8 mouse cellular contexts compared by ENCODE assay signal in genomic region chrX:53058459-53059280, GRCm38 (mm10).
A peak's percentile ranks its signal among the peaks of the same experiment; 100 is the strongest.
DNase-seq lines count a peak whose midpoint lies in the region; ATAC-seq and TF ChIP-seq lines count a peak whose summit lies in the region.

No protein-coding gene starts in this region.

- H3K4me1 ChIP-seq in hindbrain, embryonic 11.5 days (replicated peaks; ENCODE audit: control insufficient read depth, insufficient read depth, low read length), result no peaks in the 10 kb centered on the region
- peaks cover 3% of the 10 kb centered on the region; the same call in 1 of the 2 replicates for H3K4me1 ChIP-seq in liver, postnatal 0 days (ENCODE audit: insufficient read depth)
- 0 out of 2 replicates have a peak, but pooled peaks cover 4% of the 10 kb centered on the region for H3K4me1 ChIP-seq in stomach, embryonic 14.5 days (ENCODE audit: control insufficient read depth, insufficient read depth, low read length)

- no peak overlapping the region for H3K27ac ChIP-seq in hindbrain, embryonic 11.5 days (ENCODE audit: low read depth, low read length)
- no peak overlapping the region for H3K27ac ChIP-seq in liver, postnatal 0 days (ENCODE audit: low read depth)
- H3K27ac ChIP-seq in stomach, embryonic 14.5 days (ENCODE audit: low read length), result peak overlapping the region; percentile 39; the same call in 1 of the 2 replicates

- ATAC-seq in CD4-positive, CD25-positive, alpha-beta regulatory T cell, adult 4 months, result no peak
- ATAC-seq in hindbrain, embryonic 11.5 days (ENCODE audit: low FRiP score), result no peak
- no peak for ATAC-seq in liver, postnatal 0 days
- ATAC-seq in stomach, embryonic 14.5 days (ENCODE audit: insufficient number of reproducible peaks, insufficient read depth, low FRiP score, low read depth), result no peak
- ATAC-seq in erythroid progenitor cell, adult 5-6 weeks (replicated peaks; ENCODE audit: low FRiP score, poor library complexity, severe bottlenecking), result no peak

- 16% methylated on average over 33 of the region's 33 CpGs for WGBS in hindbrain, embryonic 11.5 days
- 10% methylated on average over 33 of the region's 33 CpGs for WGBS in liver, postnatal 0 days (ENCODE audit: insufficient replicate concordance)
- 16% methylated on average over 33 of the region's 33 CpGs for WGBS in stomach, embryonic 14.5 days

- TF ChIP-seq CTCF in liver, postnatal 0 days (IDR thresholded peaks at IDR 0.05; ENCODE audit: low read depth), result no peak

- H3K9ac ChIP-seq in hindbrain, embryonic 11.5 days (ENCODE audit: low read depth, low read length), result no peak overlapping the region
- H3K9ac ChIP-seq in liver, postnatal 0 days (replicated peaks), result no peak overlapping the region; the same call in 1 of the 2 replicates
- H3K9ac ChIP-seq in stomach, embryonic 14.5 days (replicated peaks; ENCODE audit: low read depth, low read length), result no peak overlapping the region; the same call in 1 of the 2 replicates

- H3K4me3 ChIP-seq in hindbrain, embryonic 11.5 days (ENCODE audit: low read depth, low read length), result peak overlapping the region; percentile 14
- peak overlapping the region; percentile 68 for H3K4me3 ChIP-seq in liver, postnatal 0 days (ENCODE audit: low read depth, low read length)
- H3K4me3 ChIP-seq in stomach, embryonic 14.5 days (ENCODE audit: low read depth, low read length), result peak overlapping the region; percentile 29

- no peaks in the 10 kb centered on the region for H3K9me3 ChIP-seq in hindbrain, embryonic 11.5 days (ENCODE audit: control insufficient read depth, low read length)
- H3K9me3 ChIP-seq in liver, postnatal 0 days (ENCODE audit: low read length), result no peaks in the 10 kb centered on the region
- H3K9me3 ChIP-seq in stomach, embryonic 14.5 days (ENCODE audit: control insufficient read depth, low read depth, low read length), result no peaks in the 10 kb centered on the region

- H3K4me2 ChIP-seq in hindbrain, embryonic 11.5 days (replicated peaks; ENCODE audit: low read depth, low read length), result peak overlapping the region; percentile 39
- peak overlapping the region; percentile 78 for H3K4me2 ChIP-seq in liver, postnatal 0 days (ENCODE audit: low read depth, low read length)
- peak overlapping the region; percentile 52 for H3K4me2 ChIP-seq in stomach, embryonic 14.5 days (replicated peaks; ENCODE audit: low read depth, low read length)

- no peaks in the 10 kb centered on the region for H3K36me3 ChIP-seq in hindbrain, embryonic 11.5 days (ENCODE audit: control insufficient read depth, insufficient read depth, low read length)
- H3K36me3 ChIP-seq in liver, postnatal 0 days (replicated peaks; ENCODE audit: insufficient read depth, low read length), result no peaks in the 10 kb centered on the region
- no peaks in the 10 kb centered on the region; the same call in 1 of the 2 replicates for H3K36me3 ChIP-seq in stomach, embryonic 14.5 days (ENCODE audit: control insufficient read depth, insufficient read depth, low read length)

- H3K27me3 ChIP-seq in hindbrain, embryonic 11.5 days (ENCODE audit: control insufficient read depth, insufficient read depth, low read length), result peaks cover 2% of the 10 kb centered on the region; the same call in 1 of the 2 replicates
- H3K27me3 ChIP-seq in liver, postnatal 0 days (ENCODE audit: insufficient read depth, low read length), result peaks cover 19% of the 10 kb centered on the region
- H3K27me3 ChIP-seq in stomach, embryonic 14.5 days (ENCODE audit: control insufficient read depth, insufficient read depth, low read length), result no peaks in the 10 kb centered on the region

- DNase-seq in CD4-positive, CD25-positive, alpha-beta regulatory T cell, adult 2 months (ENCODE audit: low read depth, low spot score), result peak; percentile 24
- peak; percentile 6 for DNase-seq in thymus, postnatal 14 days
- no peak for DNase-seq in thymus, postnatal 10 days (ENCODE audit: low spot score in 2 of 2)
- DNase-seq in hindbrain, embryonic 11.5 days (ENCODE audit: low spot score), result peak; percentile 59
- DNase-seq in liver, postnatal 0 days, result peak; percentile 15

- no peak for TF ChIP-seq EP300 in liver, postnatal 0 days (IDR thresholded peaks at IDR 0.05; ENCODE audit: low read depth)

Comparison
In these comparisons a context has a peak if more than half of its experiments do, and no peak if none do; other contexts are left out.
1. DNase-seq: peak in CD4-positive, CD25-positive, alpha-beta regulatory T cell, adult 2 months (single experiment), thymus, postnatal 14 days (single experiment), hindbrain, embryonic 11.5 days (single experiment) and liver, postnatal 0 days (single experiment); none in thymus, postnatal 10 days (0 of 2).
2. H3K4me3 ChIP-seq: peak in every context shown above with its lines; median percentile 68 in liver, postnatal 0 days; 29 in stomach, embryonic 14.5 days; 14 in hindbrain, embryonic 11.5 days.
3. Peak in every context shown above with its lines, with median percentiles within 50 percentile points of each other: H3K4me2 ChIP-seq.